Comparison of ENCODE assay signal across 8 mouse cellular contexts in genomic region chr3:87929341-87930077, GRCm38 (mm10). TPM values are rescaled to one million over a fixed set of nuclear protein-coding genes. Genes with fewer than 3 reads are reported as not detected.
DNase-seq lines count a peak whose midpoint lies in the region; ATAC-seq and TF ChIP-seq lines count a peak whose summit lies in the region.

No protein-coding gene starts in this region.

- H3K27ac ChIP-seq in left cerebral cortex, adult 2 months: peak overlapping the region; percentile 73
- peak overlapping the region; percentile 95 for H3K27ac ChIP-seq in embryonic facial prominence, embryonic 10.5 days (replicated peaks)
- H3K27ac ChIP-seq in intestine, embryonic 15.5 days: peak overlapping the region; percentile 84
- peak overlapping the region; percentile 92 for H3K27ac ChIP-seq in neural tube, embryonic 13.5 days (replicated peaks)

- H3K4me2 ChIP-seq in intestine, embryonic 15.5 days (replicated peaks): peak overlapping the region; percentile 76
- H3K4me2 ChIP-seq in neural tube, embryonic 13.5 days: peak overlapping the region; percentile 80

- H3K9ac ChIP-seq in intestine, embryonic 15.5 days: peak overlapping the region; percentile 96
- H3K9ac ChIP-seq in neural tube, embryonic 13.5 days: peak overlapping the region; percentile 92

- DNase-seq in left cerebral cortex, adult 2 months (ENCODE audit: extremely low spot score in 1 of 2, low spot score in 2 of 2): no peak
- no peak for DNase-seq in left cerebral cortex, postnatal 14 days (ENCODE audit: low spot score in 2 of 2)
- no peak for DNase-seq in embryonic facial prominence, embryonic 10.5 days (ENCODE audit: low spot score)
- DNase-seq in frontal cortex, adult 2 months (ENCODE audit: extremely low spot score in 1 of 2, low spot score in 1 of 2): no peak
- no peak for DNase-seq in gastrocnemius, postnatal 36 days
- no peak for DNase-seq in cerebellum, adult 8-10 months

- peak overlapping the region; percentile 83 for H3K4me3 ChIP-seq in left cerebral cortex, adult 2 months
- H3K4me3 ChIP-seq in embryonic facial prominence, embryonic 10.5 days: peak overlapping the region; percentile 96
- peak overlapping the region; percentile 83 for H3K4me3 ChIP-seq in intestine, embryonic 15.5 days (replicated peaks)
- peak overlapping the region; percentile 86 for H3K4me3 ChIP-seq in neural tube, embryonic 13.5 days

- intact Hi-C loops in left cerebral cortex, adult 2 months (cut with DNase I): loop anchor here (1.0 kb wide), 2 partner anchors 10 to 44 kb away; partner anchors contain the start of genes Mrpl24 and Prcc
- intact Hi-C loops in left cerebral cortex, postnatal 14 days (cut with DNase I): loop anchor here (2.0 to 10.0 kb wide), 2 partner anchors 45 to 55 kb away; partner anchors contain the start of gene Prcc
- intact Hi-C loops in gastrocnemius, postnatal 36 days (cut with DNase I): loop anchor here (5.0 to 10.0 kb wide), 2 partner anchors 43 to 145 kb away; partner anchors contain the start of genes Nes and Ttc24

- peak; percentile 60 for ATAC-seq in intestine, embryonic 15.5 days
- ATAC-seq in neural tube, embryonic 13.5 days (ENCODE audit: low read depth): peak; percentile 65

- no peaks in the 10 kb centered on the region for H3K9me3 ChIP-seq in embryonic facial prominence, embryonic 10.5 days
- no peaks in the 10 kb centered on the region for H3K9me3 ChIP-seq in intestine, embryonic 15.5 days
- no peaks in the 10 kb centered on the region for H3K9me3 ChIP-seq in neural tube, embryonic 13.5 days

- no peak for TF ChIP-seq CTCF in left cerebral cortex, adult 2 months (IDR thresholded peaks at IDR 0.05)

- 9% methylated on average over 26 of the region's 26 CpGs for WGBS in embryonic facial prominence, embryonic 10.5 days
- WGBS in intestine, embryonic 15.5 days: 6% methylated on average over 26 of the region's 26 CpGs
- 6% methylated on average over 26 of the region's 26 CpGs for WGBS in neural tube, embryonic 13.5 days

- H3K4me1 ChIP-seq in embryonic facial prominence, embryonic 10.5 days: peaks cover 37% of the 10 kb centered on the region
- peaks cover 29% of the 10 kb centered on the region for H3K4me1 ChIP-seq in intestine, embryonic 15.5 days (replicated peaks)
- H3K4me1 ChIP-seq in neural tube, embryonic 13.5 days (replicated peaks): peaks cover 45% of the 10 kb centered on the region

- H3K36me3 ChIP-seq in embryonic facial prominence, embryonic 10.5 days (replicated peaks): peaks cover 69% of the 10 kb centered on the region
- peaks cover 33% of the 10 kb centered on the region for H3K36me3 ChIP-seq in intestine, embryonic 15.5 days
- peaks cover 57% of the 10 kb centered on the region for H3K36me3 ChIP-seq in neural tube, embryonic 13.5 days

- no peaks in the 10 kb centered on the region for H3K27me3 ChIP-seq in embryonic facial prominence, embryonic 10.5 days (replicated peaks; ENCODE audit: low read depth, poor library complexity, severe bottlenecking)
- no peaks in the 10 kb centered on the region for H3K27me3 ChIP-seq in intestine, embryonic 15.5 days (replicated peaks)
- no peaks in the 10 kb centered on the region for H3K27me3 ChIP-seq in neural tube, embryonic 13.5 days

RNA-seq across cellular contexts. Expression of gene Isg20l2, which starts 0.6 kb away (rescaled TPM):
- total RNA-seq in left cerebral cortex, adult 2 months (2021): 10 to 100 TPM; 15.1 to 15.6 TPM
- total RNA-seq in left cerebral cortex, postnatal 14 days (2021): 10 to 100 TPM; 14.3 to 15.2 TPM
- polyA plus RNA-seq in embryonic facial prominence, embryonic 10.5 days (2016; fragmentation: Nextera tagmentation; extraction: Ambion mirVana): 78.0 and 81.3 TPM in 2 replicates
- polyA plus RNA-seq in intestine, embryonic 15.5 days (2015; fragmentation: Nextera tagmentation; extraction: Ambion mirVana): 46.7 and 49.9 TPM in 2 replicates
- polyA plus RNA-seq in neural tube, embryonic 13.5 days (2015; fragmentation: Nextera tagmentation; extraction: Ambion mirVana): 36.2 and 41.4 TPM in 2 replicates
- polyA plus RNA-seq in frontal cortex, adult 2 months (2012; rRNA removed): 12.9 and 13.9 TPM in 2 replicates
- total RNA-seq in gastrocnemius, postnatal 36 days (2021): 1 to 10 TPM; 6.2 to 8.0 TPM

RNA-seq across cellular contexts. Expression of gene Rrnad1, which starts 1.0 kb away (rescaled TPM):
- 10 to 100 TPM; 22.9 to 24.7 TPM for total RNA-seq in left cerebral cortex, adult 2 months (2021)
- total RNA-seq in left cerebral cortex, postnatal 14 days (2021): 10 to 100 TPM; 17.7 to 19.0 TPM
- 20.6 and 21.5 TPM in 2 replicates for polyA plus RNA-seq in embryonic facial prominence, embryonic 10.5 days (2016; fragmentation: Nextera tagmentation; extraction: Ambion mirVana)
- polyA plus RNA-seq in intestine, embryonic 15.5 days (2015; fragmentation: Nextera tagmentation; extraction: Ambion mirVana): 15.8 and 16.3 TPM in 2 replicates
- polyA plus RNA-seq in neural tube, embryonic 13.5 days (2015; fragmentation: Nextera tagmentation; extraction: Ambion mirVana): 20.1 and 22.2 TPM in 2 replicates
- polyA plus RNA-seq in frontal cortex, adult 2 months (2012; rRNA removed): 42.4 and 46.4 TPM in 2 replicates
- total RNA-seq in gastrocnemius, postnatal 36 days (2021): 1 to 10 TPM; 3.0 to 4.1 TPM

RNA-seq across cellular contexts. Expression of gene Mrpl24, which starts 10.2 kb away (rescaled TPM):
- total RNA-seq in left cerebral cortex, adult 2 months (2021): 10 to 100 TPM; 52.6 to 55.1 TPM
- total RNA-seq in left cerebral cortex, postnatal 14 days (2021): 10 to 100 TPM; 45.5 to 48.5 TPM
- 78.4 and 79.3 TPM in 2 replicates for polyA plus RNA-seq in embryonic facial prominence, embryonic 10.5 days (2016; fragmentation: Nextera tagmentation; extraction: Ambion mirVana)
- polyA plus RNA-seq in intestine, embryonic 15.5 days (2015; fragmentation: Nextera tagmentation; extraction: Ambion mirVana): 74.2 and 79.2 TPM in 2 replicates
- polyA plus RNA-seq in neural tube, embryonic 13.5 days (2015; fragmentation: Nextera tagmentation; extraction: Ambion mirVana): 69.5 and 73.0 TPM in 2 replicates
- polyA plus RNA-seq in frontal cortex, adult 2 months (2012; rRNA removed): 80.0 and 80.7 TPM in 2 replicates
- total RNA-seq in gastrocnemius, postnatal 36 days (2021): 10 to 100 TPM; 36.7 to 42.3 TPM

RNA-seq across cellular contexts. Expression of gene Crabp2, which starts 19.0 kb away (rescaled TPM):
- 1 to 10 TPM; 4.5 to 8.2 TPM for total RNA-seq in left cerebral cortex, adult 2 months (2021)
- 1 to 10 TPM; 5.4 to 5.9 TPM for total RNA-seq in left cerebral cortex, postnatal 14 days (2021)
- polyA plus RNA-seq in embryonic facial prominence, embryonic 10.5 days (2016; fragmentation: Nextera tagmentation; extraction: Ambion mirVana): 686 and 800 TPM in 2 replicates
- polyA plus RNA-seq in intestine, embryonic 15.5 days (2015; fragmentation: Nextera tagmentation; extraction: Ambion mirVana): 7.0 and 8.2 TPM in 2 replicates
- polyA plus RNA-seq in neural tube, embryonic 13.5 days (2015; fragmentation: Nextera tagmentation; extraction: Ambion mirVana): 193 and 205 TPM in 2 replicates
- polyA plus RNA-seq in frontal cortex, adult 2 months (2012; rRNA removed): 9.2 and 11.0 TPM in 2 replicates
- total RNA-seq in gastrocnemius, postnatal 36 days (2021): under 1 TPM; 0.37 to 0.48 TPM

RNA-seq across cellular contexts. Expression of gene Hdgf, which starts 23.4 kb away (rescaled TPM):
- total RNA-seq in left cerebral cortex, adult 2 months (2021): 100 to 1,000 TPM; 148 to 151 TPM
- total RNA-seq in left cerebral cortex, postnatal 14 days (2021): 100 to 1,000 TPM; 130 to 139 TPM
- 269 and 278 TPM in 2 replicates for polyA plus RNA-seq in embryonic facial prominence, embryonic 10.5 days (2016; fragmentation: Nextera tagmentation; extraction: Ambion mirVana)
- polyA plus RNA-seq in intestine, embryonic 15.5 days (2015; fragmentation: Nextera tagmentation; extraction: Ambion mirVana): 227 and 229 TPM in 2 replicates
- polyA plus RNA-seq in neural tube, embryonic 13.5 days (2015; fragmentation: Nextera tagmentation; extraction: Ambion mirVana): 186 and 218 TPM in 2 replicates
- 171 and 183 TPM in 2 replicates for polyA plus RNA-seq in frontal cortex, adult 2 months (2012; rRNA removed)
- 100 to 1,000 TPM; 183 to 199 TPM for total RNA-seq in gastrocnemius, postnatal 36 days (2021)
